Mouse (Mus musculus) liver, adult 2 months (tissue): ENCODE results near the gene Kank3.

Experiments
- CTCF ChIP-seq: fragments of 200-500 bp; IDR thresholded peaks from 2 replicates; pipeline ENCODE4 v1.5.1; 2011; ENCODE audit warnings: low read depth, low read length, control low read depth
- POLR2A ChIP-seq: fragments of 200-500 bp; IDR thresholded peaks from 2 replicates; pipeline ENCODE4 v1.6.1; 2011; ENCODE audit warnings: low read length, control low read depth; ENCODE audit not compliant: insufficient read depth; ENCODE audit errors: extremely low read depth

DNA sequence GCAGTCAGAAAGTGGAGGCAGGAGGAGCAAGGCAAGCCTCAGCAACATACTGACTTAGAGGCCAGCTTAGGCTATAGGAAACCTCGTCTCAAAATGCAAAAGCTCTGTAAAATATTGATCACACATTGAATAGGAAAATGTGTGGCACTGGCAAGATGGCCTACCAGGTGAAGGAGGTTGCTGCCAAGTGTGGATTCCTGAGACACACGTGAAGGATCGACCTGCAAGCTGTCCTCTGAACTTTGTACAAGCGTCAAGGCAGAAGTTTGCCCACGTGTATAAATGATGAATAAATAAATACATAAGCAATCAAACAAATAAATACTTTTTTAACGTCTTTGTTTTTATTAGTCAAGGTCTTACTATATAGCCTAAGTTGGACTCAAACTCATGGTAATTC, 36.9 kb upstream of the Kank3 start:
- TF ChIP-seq POLR2A: no peak
- TF ChIP-seq CTCF: no peak
